24 mouse cellular contexts compared by ENCODE assay signal in the genomic region with DNA sequence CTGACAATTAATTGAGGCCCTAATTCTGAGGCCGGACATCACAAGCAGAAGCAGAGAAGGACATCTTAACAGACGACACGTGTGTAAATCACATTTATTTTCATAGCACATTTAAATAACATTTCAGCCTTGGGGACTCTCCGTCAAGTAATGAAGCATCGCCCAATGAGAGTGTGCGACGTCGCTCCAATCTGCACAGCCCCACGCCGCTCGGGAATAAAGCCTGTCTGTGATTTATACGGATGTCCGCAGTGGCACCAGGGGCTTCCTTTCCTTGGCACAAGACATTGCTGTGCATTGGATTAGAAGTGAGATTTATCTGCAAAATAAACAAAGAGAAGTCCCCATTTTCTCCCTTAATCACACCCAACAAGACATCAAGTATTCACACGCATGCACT.
"Had no signal": no experiment of that assay in that cellular context is flagged by ENCODE, and none has a peak within 500 bp of the region (broad histone marks: within the 10 kb centered on the region; RNA-seq: fewer than 3 reads in every experiment).

No protein-coding gene starts in this region.

- H3K9me3 ChIP-seq: heart, embryonic 10.5 days; heart, embryonic 12.5 days; hindbrain, embryonic 10.5 days; hindbrain, embryonic 12.5 days; kidney, embryonic 15.5 days; limb, embryonic 13.5 days had no signal

- H3K4me1 ChIP-seq: hindbrain, embryonic 10.5 days; hindbrain, embryonic 12.5 days; kidney, embryonic 15.5 days had no signal

- H3K4me3 ChIP-seq: heart, embryonic 10.5 days; heart, embryonic 12.5 days; hindbrain, embryonic 10.5 days; hindbrain, embryonic 12.5 days; kidney, embryonic 15.5 days; limb, embryonic 13.5 days had no signal

- H3K36me3 ChIP-seq: heart, embryonic 10.5 days; heart, embryonic 12.5 days; hindbrain, embryonic 10.5 days; hindbrain, embryonic 12.5 days; kidney, embryonic 15.5 days; limb, embryonic 13.5 days had no signal

- ATAC-seq: hindbrain, embryonic 16.5 days; intestine, embryonic 16.5 days had no signal

- H3K27ac ChIP-seq: heart, embryonic 10.5 days; hindbrain, embryonic 10.5 days; hindbrain, embryonic 12.5 days; hindbrain, embryonic 14.5 days; kidney, embryonic 15.5 days; kidney, postnatal 0 days; limb, embryonic 13.5 days had no signal

- H3K4me2 ChIP-seq: heart, embryonic 12.5 days; hindbrain, embryonic 12.5 days; hindbrain, embryonic 14.5 days; kidney, embryonic 15.5 days; limb, embryonic 13.5 days; liver, embryonic 11.5 days had no signal

- DNase-seq: gastrocnemius, postnatal 14 days; gastrocnemius, postnatal 36 days; heart, adult 18-20 months; heart, postnatal 10 days; heart, postnatal 4 days; kidney, adult 11 months; kidney, adult 2 months; kidney, adult 9 months; kidney, postnatal 14 days; kidney, postnatal 36 days; layer of hippocampus, adult 9-11 months; layer of hippocampus, postnatal 36 days; liver had no signal

- H3K9ac ChIP-seq: heart, embryonic 12.5 days; hindbrain, embryonic 12.5 days; hindbrain, embryonic 14.5 days; kidney, embryonic 15.5 days; limb, embryonic 13.5 days had no signal
